Mouse (Mus musculus) neural tube, embryonic 14.5 days (tissue): Measurements from ENCODE around the gene Omg. TPM values are rescaled to one million over a fixed set of nuclear protein-coding genes. Genes with fewer than 3 reads are reported as not detected.

Experiments used
- polyA plus RNA-seq: library from polyadenylated mRNA; unstranded; fragments of >200 nt; fragmentation: Nextera tagmentation; extraction: Ambion mirVana; gene quantifications from 2 replicates; pipeline ENCODE4 v1.2.1, GENCODE M21; 2014

Omg gene
- polyA plus RNA-seq, 1 experiment from 2014 or later: 16.9 TPM

Other genes starting within 250 kb of the Omg start
- 684 and 720 TPM in 2 replicates for gene Wsb1, start 249.4 kb downstream of the Omg start, polyA plus RNA-seq
- gene Gm9964, start 207.2 kb downstream of the Omg start, polyA plus RNA-seq: 0.29 TPM in 1 of 2 replicates, not detected in the other
- gene Nf1, start 164.4 kb downstream of the Omg start, polyA plus RNA-seq: 12.9 and 19.6 TPM in 2 replicates
- not detected in 2 replicates for gene Evi2b, start 19.7 kb upstream of the Omg start, polyA plus RNA-seq
- 0.91 and 0.98 TPM in 2 replicates for gene Evi2, start 26.5 kb upstream of the Omg start, polyA plus RNA-seq
- 2.8 and 4.1 TPM in 2 replicates for gene Evi2a, start 26.5 kb upstream of the Omg start, polyA plus RNA-seq
- 23.1 and 28.1 TPM in 2 replicates for gene Rab11fip4, start 87.1 kb upstream of the Omg start, polyA plus RNA-seq